Mouse (Mus musculus): Measurements from ENCODE around the gene Kdm6a. TPM values are rescaled to one million over a fixed set of nuclear protein-coding genes. Genes with fewer than 3 reads are reported as not detected.

The Kdm6a gene
- total RNA-seq (2012; rRNA removed) (19.6 and 22.9 TPM in 2 replicates), polyA plus RNA-seq (2012; ENCODE audit: insufficient read depth in 1 of 2, insufficient read length in 2 of 2, low read depth in 1 of 2, low replicate concordance in 2 of 2, missing spikeins in 1 of 2) (10 to 100 TPM in 1 of 2 experiments, not detected in 1; 20.1 TPM)

- peaks cover 8 to 9% of the 10 kb centered on the region in 2 experiments; a peak in 3 of 4 replicates for H3K4me1 ChIP-seq (ENCODE audit: control insufficient read depth in 1 of 2, insufficient read depth in 2 of 2, low read length in 2 of 2)
- peak; percentile 99 for DNase-seq (ENCODE audit: low read depth, low spot score)
- peak within 1 kb of the TSS; percentile 97 for H3K27ac ChIP-seq (ENCODE audit: control insufficient read depth, low read depth, low read length)
- peak within 1 kb of the TSS; percentile 99 for H3K4me3 ChIP-seq (ENCODE audit: control insufficient read depth in 1 of 2, insufficient read depth in 1 of 2, low read depth in 2 of 2, low read length in 2 of 2)
- TF ChIP-seq MAZ (IDR thresholded peaks at IDR 0.05; ENCODE audit: low read depth, low read length) (peak; percentile 53), ZMIZ1 (IDR thresholded peaks at IDR 0.05; ENCODE audit: low read depth, low read length) (peak; percentile 62; the same call in 1 of the 2 replicates), HCFC1 (IDR thresholded peaks at IDR 0.05; ENCODE audit: low read depth, low read length) (peak; percentile 85), NELFE (IDR thresholded peaks at IDR 0.05; ENCODE audit: low read depth, low read length) (peak; percentile 78), POLR2AphosphoS2 (IDR thresholded peaks at IDR 0.05; ENCODE audit: low read length) (peak; percentile 63; the same call in 1 of the 2 replicates), BHLHE40 (IDR thresholded peaks at IDR 0.05; ENCODE audit: borderline replicate concordance, low read depth, low read length) (0 out of 2 replicates have a peak, but pooled peaks have one; percentile 5), TCF12 (IDR thresholded peaks at IDR 0.05; ENCODE audit: low read depth, low read length) (peak; percentile 63), TBP (IDR thresholded peaks at IDR 0.05; ENCODE audit: low read depth, low read length) (peak; percentile 95), NRF1 (IDR thresholded peaks at IDR 0.05; ENCODE audit: insufficient read depth, low read depth, low read length, poor library complexity, severe bottlenecking) (no peak; the same call in 1 of the 2 replicates), ETS1 (IDR thresholded peaks at IDR 0.05; ENCODE audit: low read depth, low read length) (0 out of 2 replicates have a peak, but pooled peaks have one; percentile 17), GABPA (IDR thresholded peaks at IDR 0.05; ENCODE audit: low read depth, low read length) (peak; percentile 5; the same call in 1 of the 2 replicates), MYC (IDR thresholded peaks at IDR 0.05; ENCODE audit: low read depth, low read length) (0 out of 2 replicates have a peak, but pooled peaks have one; percentile 9), UBTF (IDR thresholded peaks at IDR 0.05; ENCODE audit: borderline replicate concordance, insufficient read depth, low read depth, low read length) (no peak), ZNF384 (IDR thresholded peaks at IDR 0.05; ENCODE audit: low read depth, low read length) (no peak), USF2 (IDR thresholded peaks at IDR 0.05; ENCODE audit: borderline replicate concordance in 1 of 2, insufficient read depth in 1 of 2, low read depth in 1 of 2, low read length in 2 of 2) (peak; percentile 88 to 96), POLR2A (IDR thresholded peaks at IDR 0.05; ENCODE audit: control insufficient read depth in 1 of 2, insufficient read depth in 1 of 2, low read depth in 1 of 2, low read length in 2 of 2, poor library complexity in 1 of 2) (peak; percentile 58 to 79; a peak in 3 of 4 replicates), MAX (IDR thresholded peaks at IDR 0.05; ENCODE audit: low read length) (peak; percentile 97), CHD2 (IDR thresholded peaks at IDR 0.05; ENCODE audit: low read length) (peak; percentile 54), SIN3A (IDR thresholded peaks at IDR 0.05; ENCODE audit: low read length) (peak; percentile 66; the same call in 1 of the 2 replicates), POLR2AphosphoS5 (IDR thresholded peaks at IDR 0.05; ENCODE audit: borderline replicate concordance, low read depth, low read length) (0 out of 2 replicates have a peak, but pooled peaks have one; percentile 2), E2F4 (IDR thresholded peaks at IDR 0.05; ENCODE audit: borderline replicate concordance, low read depth, low read length) (no peak), CHD1 (IDR thresholded peaks at IDR 0.05; ENCODE audit: low read depth, low read length) (no peak; the same call in 1 of the 2 replicates), KAT2A (conservative IDR thresholded peaks at IDR 0.05; ENCODE audit: low read depth, low read length) (peak; percentile 50; the same call in 1 of the 2 replicates), EP300 (IDR thresholded peaks at IDR 0.05; ENCODE audit: low read depth in 1 of 2, low read length in 2 of 2) (no peak), USF1 (IDR thresholded peaks at IDR 0.05; ENCODE audit: low read depth, low read length) (peak; percentile 100)
- peaks cover under 1 to 9% of the 10 kb centered on the region in 2 experiments; a peak in 3 of 4 replicates for H3K36me3 ChIP-seq (ENCODE audit: control insufficient read depth in 1 of 2, insufficient read depth in 2 of 2, low read length in 2 of 2)
- no peaks in the 10 kb centered on the region for H3K9me3 ChIP-seq (replicated peaks; ENCODE audit: insufficient read depth, low read length)
- H3K27me3 ChIP-seq (ENCODE audit: control insufficient read depth in 1 of 2, insufficient read depth in 2 of 2, low read length in 2 of 2) = no peaks in the 10 kb centered on the region
- peak within 1 kb of the TSS; percentile 99 for H3K9ac ChIP-seq (ENCODE audit: control insufficient read depth, low read depth, low read length, poor library complexity, severe bottlenecking)
- peaks cover 33% of the 10 kb centered on the region for H3K79me2 ChIP-seq (ENCODE audit: control insufficient read depth, insufficient read depth, low read length, poor library complexity)
Measured at GRCm38 (mm10) chrX:18162192-18162857, at the start of gene Kdm6a. Gene Kdm6a, plus strand, starts transcription at chrX:18162575.

All from MEL (cell line).